Mouse (Mus musculus) right cerebral cortex, postnatal 25 days (tissue): ENCODE data around the gene Ccdc180.

Experiments
- DNase-seq: peaks from one replicate; pipeline ENCODE4 v3.0.0; 2022

The Ccdc180 gene

GRCm38 (mm10) chr4:45911876-45912275, 21.8 kb downstream of the Ccdc180 start:
- DNase-seq, result no peak

DNA sequence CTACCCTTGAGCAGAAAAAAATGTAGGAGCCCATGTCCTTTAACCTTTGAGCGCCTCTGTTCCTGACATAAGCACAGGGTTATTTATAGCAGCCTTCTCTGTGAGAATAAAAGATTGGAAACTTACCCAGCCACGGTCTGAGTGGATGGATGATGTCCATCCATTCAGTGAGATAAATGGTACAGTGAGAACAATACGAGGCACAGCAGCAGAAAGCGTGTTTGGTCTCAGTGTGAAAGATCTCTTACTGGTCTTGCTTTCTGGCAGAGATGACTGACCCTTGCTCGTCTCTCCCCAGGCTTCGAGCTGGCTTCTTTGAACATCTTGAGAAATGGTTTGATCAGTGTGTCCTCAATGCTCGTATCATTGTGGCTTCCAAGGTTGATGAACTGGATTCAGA, 27.0 kb downstream of the Ccdc180 start:
- no peak for DNase-seq

- no peak for DNase-seq
These were observed 31.7 kb downstream of the Ccdc180 start for GRCm38 (mm10) chr4:45921663-45922435.

GRCm38 (mm10) chr4:45924011-45924410, 33.9 kb downstream of the Ccdc180 start:
- no peak for DNase-seq

DNA sequence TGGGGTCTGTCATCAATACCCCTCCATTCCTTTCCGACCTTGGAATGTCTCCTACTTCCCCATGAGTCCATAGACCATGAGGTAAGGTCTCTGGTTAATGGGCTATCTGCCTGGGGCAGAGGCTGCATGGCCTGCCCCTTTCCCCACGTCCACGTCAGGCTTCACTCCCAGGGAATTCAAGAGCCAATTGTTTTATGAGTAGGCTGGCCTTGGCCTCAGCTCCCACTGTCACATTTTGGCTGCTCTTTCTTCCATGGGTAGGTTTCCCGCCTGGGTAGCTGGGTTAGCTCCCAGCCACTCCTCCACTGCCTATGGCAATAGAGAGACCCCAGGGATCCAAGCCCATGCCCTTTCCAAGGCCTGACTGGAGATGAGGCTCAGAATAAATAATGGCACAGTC, 38.5 kb downstream of the Ccdc180 start:
- no peak for DNase-seq

DNA sequence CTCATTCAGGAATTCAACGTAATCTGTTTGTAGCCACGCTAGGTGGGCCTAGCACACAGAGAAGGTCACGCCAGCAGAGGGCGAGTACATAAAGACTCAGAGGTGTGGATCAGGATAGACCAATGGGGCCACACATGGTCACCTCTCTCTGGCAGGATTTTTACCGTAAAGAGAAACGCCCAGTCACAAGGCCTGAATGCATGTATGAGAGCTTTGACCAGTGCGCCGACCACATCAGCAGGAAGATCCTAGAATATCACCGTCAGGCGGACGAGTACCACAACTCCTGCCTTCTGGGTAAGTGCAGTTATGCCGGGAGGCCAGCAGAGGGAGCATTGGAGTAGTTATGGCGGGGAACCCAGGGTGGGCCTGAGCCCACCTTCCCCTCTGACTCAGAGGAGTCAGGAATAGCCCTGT, 51.5 kb downstream of the Ccdc180 start:
- DNase-seq, result peak; percentile 13

- DNase-seq, result no peak
These were observed 57.6 kb downstream of the Ccdc180 start for GRCm38 (mm10) chr4:45947729-45948128.

DNA sequence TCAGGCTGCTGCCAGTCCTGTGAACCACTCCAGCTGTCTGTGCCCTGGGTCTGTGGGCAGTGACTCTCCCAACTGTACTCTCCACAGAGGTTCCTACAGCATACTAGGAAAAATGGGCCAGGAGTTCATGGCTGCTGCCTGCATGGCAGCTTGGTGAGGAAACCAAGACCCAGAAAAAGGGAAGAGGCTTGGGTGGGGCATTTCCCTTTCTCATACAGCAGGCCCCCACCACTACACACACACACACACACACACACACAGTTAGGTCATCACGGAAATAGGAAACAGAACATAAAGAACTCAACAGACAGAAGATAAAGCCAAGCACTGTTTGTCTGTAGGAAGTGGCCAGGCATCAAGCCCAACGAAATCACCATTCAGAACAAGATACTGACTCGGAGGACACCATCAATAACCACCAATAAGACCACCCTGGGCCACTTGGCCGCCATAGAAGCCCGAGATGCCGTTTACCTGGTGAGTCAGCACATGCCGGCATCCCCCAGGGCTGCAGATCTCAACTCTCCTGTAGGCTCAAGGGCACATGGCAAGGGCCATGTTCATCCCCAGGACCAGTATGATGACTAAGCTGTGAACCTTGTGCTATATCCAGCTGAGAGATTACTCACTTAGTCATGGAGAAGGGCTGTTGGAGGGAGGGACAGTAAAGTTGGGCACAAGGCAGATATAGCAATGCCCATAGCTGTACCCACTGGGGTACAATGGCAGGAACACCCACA, 59.2 kb downstream of the Ccdc180 start:
- DNase-seq, result no peak

- no peak for DNase-seq
These were observed 61.7 kb downstream of the Ccdc180 start for GRCm38 (mm10) chr4:45951830-45952229.

- no peak for DNase-seq
These were observed 63.2 kb downstream of the Ccdc180 start for GRCm38 (mm10) chr4:45953025-45953919.

DNA sequence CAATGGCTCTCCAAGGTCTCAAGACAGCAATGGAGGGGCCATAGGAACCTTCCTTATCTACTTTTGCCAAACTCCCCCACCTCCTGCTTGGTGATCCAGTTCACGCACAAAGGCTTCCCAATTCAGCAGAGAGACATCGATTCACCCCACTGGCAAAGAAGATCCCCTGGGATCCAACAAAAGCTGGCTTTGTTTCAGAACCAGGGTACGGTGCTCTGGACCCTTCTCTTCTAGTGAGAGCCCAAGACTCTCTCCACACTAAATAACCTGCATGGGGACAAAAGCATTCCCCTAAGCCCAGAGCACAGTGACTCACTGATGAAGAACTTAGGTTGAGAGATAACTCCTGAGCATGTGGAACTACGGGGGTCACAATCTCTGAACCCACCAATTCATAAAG, 65.1 kb downstream of the Ccdc180 start:
- no peak for DNase-seq

DNA sequence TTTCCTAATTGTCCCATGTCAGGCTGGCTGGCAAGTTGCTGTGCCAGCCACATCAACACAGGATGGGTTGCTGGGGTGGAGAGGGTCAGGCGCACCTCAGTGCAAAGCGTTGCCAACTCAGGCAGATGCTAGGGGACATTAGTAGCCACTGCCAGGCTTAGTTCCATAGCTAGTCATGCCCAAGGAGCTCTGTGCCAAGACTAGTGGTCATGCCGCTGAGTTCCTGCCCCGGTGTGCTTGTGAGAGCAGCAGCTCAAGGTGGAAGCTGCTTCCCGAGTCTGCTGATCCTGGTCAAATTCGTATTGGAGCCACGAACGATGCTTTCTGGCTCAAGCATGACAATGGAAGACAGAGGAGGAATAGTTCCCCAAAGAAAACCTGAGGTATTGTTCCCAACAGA, 66.0 kb downstream of the Ccdc180 start:
- DNase-seq, result no peak

DNA sequence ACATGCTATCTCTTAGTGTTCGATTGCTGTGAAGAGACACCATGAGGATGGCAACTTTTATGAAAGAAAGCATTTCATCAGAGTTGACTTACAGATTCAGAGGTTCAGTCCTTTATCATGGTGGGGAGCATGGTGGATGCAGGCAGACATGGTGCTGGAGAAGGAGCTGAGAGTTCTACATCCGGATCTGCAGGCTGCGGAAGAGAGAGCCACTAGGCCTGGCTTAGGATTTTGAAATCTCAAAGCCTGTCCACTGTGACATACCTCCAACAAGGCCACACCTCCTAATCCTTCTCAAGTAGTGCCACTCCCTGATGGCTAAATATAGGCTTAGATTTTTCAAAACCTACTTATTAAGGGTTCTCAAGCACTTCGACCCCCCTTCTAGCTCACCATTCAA, 66.6 kb downstream of the Ccdc180 start:
- no peak for DNase-seq

GRCm38 (mm10) chr4:45964771-45965439, 74.8 kb downstream of the Ccdc180 start, which contains the start of gene Tdrd7:
Gene Tdrd7 (plus strand): TSS chr4:45965334.
- DNase-seq, result no peak

DNA sequence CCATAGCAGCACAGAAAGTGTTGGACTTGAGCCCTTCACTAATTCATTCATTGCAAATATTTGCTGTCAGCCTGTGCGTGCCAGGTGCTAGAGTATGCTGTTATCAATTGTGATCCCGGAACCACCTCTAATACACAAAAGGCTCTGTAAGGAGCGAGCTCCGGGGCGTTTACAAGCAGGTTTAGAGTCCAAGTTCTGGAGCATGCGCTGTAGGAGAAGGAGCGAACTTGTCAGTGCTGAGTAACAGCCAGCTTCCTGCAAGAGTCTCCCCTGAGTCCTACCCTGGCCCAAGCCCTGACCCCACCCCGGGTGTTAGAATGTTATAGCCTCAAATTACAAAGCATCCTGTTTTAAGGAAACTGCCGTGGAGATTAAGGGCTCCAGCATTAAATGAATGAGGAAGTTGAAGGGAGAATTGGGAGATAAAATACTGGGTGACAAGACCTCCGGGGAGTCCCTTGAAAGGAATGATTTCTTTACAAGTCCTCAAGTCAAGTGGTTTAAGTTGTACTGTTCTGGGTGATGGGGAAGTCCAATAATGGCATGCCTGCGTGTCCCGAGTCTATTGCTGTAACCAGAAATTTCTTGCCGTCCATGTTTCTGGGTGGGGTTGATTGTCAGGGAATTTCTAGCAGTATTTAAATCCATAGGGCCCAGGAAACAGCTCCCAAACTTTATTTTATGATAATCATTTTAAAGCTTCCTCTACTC, 75.8 kb downstream of the Ccdc180 start:
- DNase-seq, result no peak

DNA sequence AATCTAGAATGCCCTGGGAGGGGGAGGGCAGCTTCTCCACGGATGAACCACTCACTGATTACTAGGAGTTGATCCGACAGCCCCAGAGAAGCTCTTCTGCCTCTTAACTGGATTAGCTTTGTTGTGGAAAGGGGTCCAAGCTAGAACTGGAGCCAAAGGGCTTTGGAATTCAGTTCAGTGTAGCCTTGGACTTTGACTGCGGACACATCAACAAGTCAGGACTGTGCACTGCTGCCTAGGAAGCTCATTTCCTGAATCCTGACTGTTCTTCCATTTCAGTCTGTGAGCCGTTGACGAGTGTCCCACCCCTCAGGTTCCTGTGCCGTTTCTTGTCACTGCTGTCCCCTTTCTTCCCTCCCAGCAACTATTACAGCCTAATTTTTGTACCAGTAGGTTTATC, 76.6 kb downstream of the Ccdc180 start:
- no peak for DNase-seq

GRCm38 (mm10) chr4:45967479-45968341, 77.6 kb downstream of the Ccdc180 start:
- no peak for DNase-seq

- no peak for DNase-seq
These were observed 78.9 kb downstream of the Ccdc180 start for GRCm38 (mm10) chr4:45969051-45969450.

DNA sequence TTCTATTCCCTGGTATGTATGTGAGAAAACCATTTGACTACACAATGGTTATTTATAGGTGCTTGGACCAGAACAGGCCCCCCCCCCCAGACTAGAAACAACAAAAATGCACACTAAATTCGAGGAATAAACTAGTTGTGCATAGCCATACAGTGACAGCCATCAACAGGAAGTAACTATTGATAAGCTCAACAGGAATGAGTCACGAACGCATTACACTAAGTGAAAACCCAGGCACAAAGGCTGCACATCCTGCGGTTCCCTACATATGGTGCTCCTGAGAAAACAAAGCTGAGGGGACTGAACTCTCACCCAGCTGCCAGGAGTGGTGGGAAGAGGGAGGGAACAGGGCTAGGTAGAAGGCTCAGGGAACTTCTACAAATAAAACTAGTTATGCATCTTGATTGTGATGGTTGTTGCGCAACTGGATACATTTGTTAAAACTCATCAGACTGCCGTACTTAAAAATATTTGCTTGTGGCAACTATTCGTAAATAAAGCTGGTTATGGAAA, 80.0 kb downstream of the Ccdc180 start:
- DNase-seq, result no peak

- DNase-seq, result peak; percentile 98
These were observed 81.8 kb downstream of the Ccdc180 start for GRCm38 (mm10) chr4:45971806-45972447.
